Mouse (Mus musculus): ENCODE data around the gene 1600015I10Rik.

The 1600015I10Rik gene

DNA sequence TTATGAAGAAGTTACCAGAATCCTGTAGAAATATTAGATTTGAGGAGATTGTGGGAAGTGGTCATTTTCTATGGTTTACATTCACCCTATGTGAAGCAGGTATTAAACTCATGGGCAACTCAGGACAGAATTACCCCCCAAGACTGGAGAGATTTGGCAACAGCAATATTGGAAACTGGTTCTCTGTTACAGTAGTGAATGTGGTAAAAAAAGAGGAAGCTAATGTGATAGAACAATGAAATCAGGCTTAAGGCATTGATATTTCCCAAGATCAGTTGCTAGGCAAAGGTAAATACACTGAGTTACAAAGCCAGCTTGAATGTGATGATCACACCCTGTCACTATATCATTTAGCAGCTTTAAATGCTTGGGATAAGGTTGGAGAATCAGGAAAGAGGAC is 38.2 kb downstream of the 1600015I10Rik start:
- in situ Hi-C loops (cut with MboI, MseI), result no loop called here

- in situ Hi-C loops (cut with MboI, MseI), result no loop called here
Observed at GRCm38 (mm10) chr6:48974663-48975062, 45.0 kb downstream of the 1600015I10Rik start, which contains the start of gene Doxl2. Gene Doxl2, plus strand, starts transcription at chr6:48974963.

DNA sequence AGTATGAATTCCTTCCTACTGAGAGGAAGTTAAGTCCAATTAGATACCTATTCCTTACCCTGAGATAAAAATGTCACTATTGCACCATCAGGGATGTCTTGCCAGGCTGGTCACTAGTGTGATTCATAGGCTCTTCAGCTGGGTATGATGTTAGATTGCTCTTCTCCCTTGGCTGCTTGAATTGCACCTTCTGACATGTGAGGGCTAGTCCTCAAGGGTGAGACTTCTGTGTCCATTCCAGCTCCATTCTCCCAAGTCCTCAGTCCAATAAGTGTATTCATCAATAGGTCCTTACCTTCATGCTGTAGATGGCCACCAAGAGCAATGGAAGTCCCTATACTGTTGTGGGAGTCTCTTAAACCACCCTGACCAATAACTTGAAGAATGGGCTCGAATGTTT is 49.9 kb downstream of the 1600015I10Rik start:
- in situ Hi-C loops (cut with MboI, MseI), result no loop called here

DNA sequence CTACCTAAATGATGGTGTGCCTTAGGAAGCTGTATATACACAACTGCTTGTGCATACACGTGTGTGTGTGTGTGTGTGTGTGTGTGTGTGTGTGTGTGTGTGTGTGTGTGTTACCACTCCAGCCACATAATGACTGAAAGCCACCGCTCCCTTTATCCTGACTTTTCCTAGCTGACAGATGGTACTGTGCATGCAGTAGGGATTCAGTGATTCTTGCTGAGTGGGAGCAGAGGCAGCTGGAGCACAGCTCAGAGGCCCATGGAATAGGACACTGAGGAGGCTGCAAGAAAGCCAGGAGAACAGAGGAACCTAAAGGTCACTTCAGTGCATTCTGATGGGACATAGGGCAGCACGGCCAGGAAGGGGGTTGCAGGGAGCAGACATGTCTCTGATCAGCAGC is 52.6 kb downstream of the 1600015I10Rik start:
- in situ Hi-C loops (cut with MboI, MseI), result no loop called here
